Mouse (Mus musculus): ENCODE data around the gene Gm21883. TPM values are rescaled to one million over a fixed set of nuclear protein-coding genes. Genes with fewer than 3 reads are reported as not detected.

Gm21883 gene
- not detected in 2 replicates for polyA plus RNA-seq (2015; fragmentation: Nextera tagmentation; extraction: Ambion mirVana)

DNA sequence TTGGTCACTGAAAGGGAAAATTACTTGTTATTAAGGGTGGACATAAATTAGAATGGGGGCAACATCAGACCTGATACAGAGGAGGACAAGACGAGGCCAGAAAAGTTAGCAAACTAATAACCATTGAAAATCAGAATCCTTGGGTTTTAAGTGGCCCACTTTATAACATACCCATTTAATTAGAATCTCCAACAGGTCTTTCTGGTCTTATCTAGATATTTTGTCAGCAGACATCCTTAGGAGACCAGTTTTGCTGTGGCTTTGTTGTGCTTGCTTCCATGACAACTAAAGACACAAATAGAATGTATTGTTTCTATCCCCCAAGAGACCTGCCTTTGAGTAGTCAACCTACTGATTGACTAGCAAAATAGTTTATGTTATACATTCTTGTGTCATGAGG, at the start of gene Gm21883:
Gene Gm21883 (minus strand): TSS at position 101 of the 400 bp plus-strand sequence.

DNA sequence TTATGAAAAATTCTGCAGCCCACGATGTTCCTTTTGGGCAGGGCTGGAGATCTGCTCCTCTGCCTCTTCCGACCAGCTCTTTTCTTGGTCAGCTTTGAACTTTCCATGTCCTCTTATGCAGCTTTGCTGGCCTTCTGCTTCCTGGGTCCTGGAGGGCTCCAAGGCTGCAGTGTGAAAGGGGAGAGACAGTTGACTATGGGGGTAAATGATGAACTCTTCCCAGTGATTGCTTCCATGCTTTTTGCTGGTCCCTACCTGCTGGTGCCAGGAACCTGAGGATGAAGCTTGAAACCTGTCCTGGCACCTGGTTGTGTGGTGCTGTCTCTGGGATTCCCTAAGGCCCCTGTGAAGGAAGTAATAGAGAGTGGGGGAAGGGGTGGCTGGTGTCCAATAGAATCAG, 44.7 kb upstream of the Gm21883 start, which contains the start of gene Spin2e:
Gene Spin2e (minus strand): TSS at position 101 of the 400 bp plus-strand sequence.

Other genes starting within 250 kb of the Gm21883 start
- not detected in 2 replicates for gene Btbd35f26, start 237.8 kb downstream of the Gm21883 start, polyA plus RNA-seq (2015; fragmentation: Nextera tagmentation; extraction: Ambion mirVana)
- gene Btbd35f19, start 190.4 kb downstream of the Gm21883 start, polyA plus RNA-seq (2015; fragmentation: Nextera tagmentation; extraction: Ambion mirVana) = not detected in 2 replicates
- gene Spin2e, start 44.6 kb upstream of the Gm21883 start, polyA plus RNA-seq (2015; fragmentation: Nextera tagmentation; extraction: Ambion mirVana) = not detected in 2 replicates
- not detected in 2 replicates for gene Btbd35f25, start 142.9 kb upstream of the Gm21883 start, polyA plus RNA-seq (2015; fragmentation: Nextera tagmentation; extraction: Ambion mirVana)

Data from neural tube, postnatal 0 days (tissue).